Mouse (Mus musculus) testis, adult 2 months (tissue): Measurements from ENCODE around the gene Chit1.

Experiments used
- CTCF ChIP-seq: fragments of 200-500 bp; IDR thresholded peaks from 2 replicates; pipeline ENCODE4 v1.5.1; 2012; ENCODE audit warnings: low read depth, mild to moderate bottlenecking, inconsistent platforms, low read length, moderate library complexity; ENCODE audit not compliant: control insufficient read depth, insufficient read depth, insufficient replicate concordance
- POLR2A ChIP-seq: fragments of 200-500 bp; IDR thresholded peaks from 2 replicates; pipeline ENCODE4 v1.6.1; 2012; ENCODE audit warnings: low read depth, mild to moderate bottlenecking, inconsistent platforms, low read length, moderate library complexity; ENCODE audit not compliant: control insufficient read depth

GRCm38 (mm10) chr1:134195571-134195970 lies 84.5 kb downstream of the Chit1 start:
- no peak for TF ChIP-seq POLR2A
- no peak for TF ChIP-seq CTCF
